Mouse (Mus musculus) ovary, postnatal 10 days (tissue): ENCODE data around the gene Lim2.
"Not testable (repeated sequence)": the region's sequence is repeated elsewhere in the genome, so short reads cannot be mapped to it uniquely, and the experiment has no call there.

Source experiments
- DNase-seq: peaks from one replicate; pipeline ENCODE4 v3.0.0; 2022; ENCODE audit warnings: low spot score

The Lim2 gene

DNA sequence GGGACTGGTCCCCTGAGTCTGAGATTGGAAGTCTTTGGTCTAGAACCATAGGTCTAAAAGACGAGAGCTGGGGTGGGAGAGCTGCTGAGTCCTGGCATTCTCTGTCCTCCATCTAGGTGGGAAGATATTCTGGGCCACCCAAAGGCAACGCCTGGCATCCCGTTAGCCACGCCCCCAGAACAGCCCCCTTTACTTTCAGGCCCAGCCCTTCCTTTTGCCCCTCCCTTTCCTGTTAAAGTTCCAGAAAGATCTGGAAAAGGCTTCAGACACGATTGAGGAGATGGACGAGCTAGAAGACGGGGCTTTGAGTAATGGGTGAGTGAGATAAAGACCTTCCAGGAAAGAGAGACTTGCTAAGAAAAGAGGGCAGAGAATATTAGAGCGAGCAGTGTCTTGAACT, at the start of gene Lim2:
Gene Lim2, plus strand, starts transcription at position 265 of the 400 bp plus-strand sequence.
- no peak for DNase-seq

DNA sequence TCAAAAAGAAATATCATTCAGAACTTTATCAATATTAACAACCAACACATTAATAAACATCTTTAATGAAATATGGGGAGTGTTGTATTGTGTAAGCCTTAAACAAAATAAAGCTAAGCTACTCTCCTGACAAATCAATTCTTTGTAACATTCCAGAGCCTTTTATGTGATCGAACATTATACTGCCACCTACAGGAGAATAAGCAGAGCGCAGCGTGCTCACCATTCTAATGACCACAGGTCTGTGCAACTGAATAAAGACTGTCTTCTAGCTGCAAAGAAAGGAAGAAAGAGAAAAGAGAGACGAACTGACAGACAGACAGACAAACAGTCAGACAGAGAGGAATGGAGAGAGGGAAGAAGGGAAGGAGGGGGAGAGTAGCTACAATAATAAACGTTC, 49.2 kb upstream of the Lim2 start:
- DNase-seq: no peak

DNA sequence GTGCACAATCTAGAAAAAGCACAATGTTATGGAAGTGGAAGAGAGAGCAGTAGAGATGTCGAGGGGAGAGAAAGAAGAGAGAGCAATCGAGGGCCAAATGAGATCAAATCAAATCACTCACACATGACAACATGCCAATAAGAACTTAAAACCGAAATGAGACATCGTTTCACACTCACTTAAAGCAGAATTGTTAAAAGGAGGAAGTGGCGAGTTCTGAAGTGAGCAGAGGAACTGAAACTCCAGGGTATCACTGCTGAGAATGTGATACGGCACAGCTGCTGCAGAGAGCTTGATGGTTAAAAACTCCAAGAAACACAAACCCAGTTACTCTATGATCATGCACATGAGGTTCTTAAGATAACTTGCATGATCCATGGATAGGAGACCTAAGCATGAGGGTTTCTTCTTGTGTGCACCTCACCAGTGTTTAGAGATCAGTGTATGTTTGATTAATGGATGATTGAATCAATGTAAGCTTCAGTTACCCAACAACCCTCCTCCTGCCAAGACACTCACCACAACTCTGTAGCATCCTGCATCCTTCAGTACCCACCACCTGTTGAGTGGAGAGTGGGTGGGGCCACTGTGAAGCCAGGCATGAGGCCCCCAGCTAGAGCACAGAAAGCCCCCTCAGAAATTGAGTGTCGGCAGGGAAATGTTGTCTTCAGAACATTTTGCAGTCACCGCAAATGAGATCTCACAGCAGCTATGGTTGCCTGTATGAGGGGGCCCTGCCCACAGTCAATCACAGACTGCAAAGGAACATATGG, 34.9 kb upstream of the Lim2 start:
- DNase-seq: no peak

DNA sequence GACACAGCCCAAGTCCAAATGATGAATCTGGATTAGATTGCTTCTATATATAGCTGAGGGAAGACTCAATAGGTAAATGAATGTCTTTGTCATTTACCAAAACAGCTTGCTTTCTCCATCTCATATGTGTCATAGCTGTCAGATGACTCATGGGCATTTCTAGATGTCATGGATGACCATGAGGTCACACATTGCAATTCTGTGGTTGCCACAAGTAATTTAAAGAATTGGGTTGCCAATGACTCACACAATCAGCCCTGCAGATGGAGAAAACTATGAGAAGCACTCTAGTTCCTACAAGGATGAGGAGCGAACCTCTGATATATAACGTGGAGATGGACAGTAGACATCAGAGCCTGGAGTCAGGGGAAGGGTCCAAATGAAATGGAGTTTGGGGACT, 28.0 kb upstream of the Lim2 start:
- DNase-seq: no peak

DNA sequence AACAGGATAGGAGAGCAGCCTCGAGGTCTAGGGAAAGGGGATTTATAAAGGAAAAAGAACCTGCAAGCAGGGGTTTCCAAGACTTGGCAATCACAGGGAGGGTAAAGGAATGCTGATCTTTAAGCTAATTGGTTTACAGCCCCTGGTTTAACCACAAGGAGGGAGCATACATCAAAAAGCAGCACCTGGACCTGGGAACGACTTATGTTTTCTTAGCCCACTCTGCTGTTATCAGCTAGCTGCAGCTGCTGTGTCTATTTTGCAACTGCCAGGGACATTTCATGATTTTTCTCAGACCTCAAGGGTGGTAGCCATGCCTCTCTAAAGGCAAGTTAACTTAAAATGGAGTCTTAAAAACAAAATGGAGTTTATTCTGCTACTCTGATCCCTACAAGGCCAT, 24.8 kb upstream of the Lim2 start:
- DNase-seq: no peak

DNA sequence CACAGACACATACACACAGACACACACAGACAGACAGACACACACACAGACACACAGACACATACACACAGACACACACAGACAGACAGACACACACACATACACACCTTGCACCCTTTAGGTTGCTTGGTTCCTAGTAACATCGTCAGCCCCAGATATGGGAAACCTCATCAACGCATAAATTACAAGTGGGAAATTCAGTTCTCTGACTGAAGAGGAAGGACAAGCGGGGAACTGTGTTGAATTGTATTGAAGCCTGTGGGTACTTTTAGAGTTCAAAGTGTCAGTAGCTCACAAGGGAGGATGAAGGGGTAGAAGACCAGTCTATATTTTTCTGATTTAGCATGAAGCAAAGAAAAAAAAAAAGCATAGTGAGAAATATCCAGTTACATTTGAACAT, 19.9 kb upstream of the Lim2 start:
- DNase-seq: no peak

DNA sequence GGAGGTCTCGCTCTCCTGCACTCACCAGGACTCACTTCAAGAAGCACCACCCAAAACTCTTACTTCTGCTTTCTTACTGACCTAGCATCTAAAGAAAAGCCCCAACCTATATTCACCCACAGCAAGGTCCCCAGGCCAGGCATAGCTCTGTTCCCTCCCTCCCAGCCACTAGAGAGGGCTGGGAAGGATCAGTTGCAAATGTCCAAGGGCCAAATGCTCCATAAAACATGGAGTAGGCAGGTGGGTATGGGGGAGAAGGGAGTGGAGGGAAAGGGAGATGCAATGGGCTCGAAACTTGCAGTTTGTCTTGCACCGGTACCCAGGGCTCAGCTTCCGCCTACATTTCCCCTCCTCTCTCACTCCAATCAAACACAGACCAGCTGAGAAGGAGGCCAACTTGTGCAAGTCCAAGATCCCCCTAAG, 19.3 kb upstream of the Lim2 start, which contains the start of gene Siglecg:
Gene Siglecg, plus strand, starts transcription at position 74 of the 423 bp plus-strand sequence.
- DNase-seq: no peak

DNA sequence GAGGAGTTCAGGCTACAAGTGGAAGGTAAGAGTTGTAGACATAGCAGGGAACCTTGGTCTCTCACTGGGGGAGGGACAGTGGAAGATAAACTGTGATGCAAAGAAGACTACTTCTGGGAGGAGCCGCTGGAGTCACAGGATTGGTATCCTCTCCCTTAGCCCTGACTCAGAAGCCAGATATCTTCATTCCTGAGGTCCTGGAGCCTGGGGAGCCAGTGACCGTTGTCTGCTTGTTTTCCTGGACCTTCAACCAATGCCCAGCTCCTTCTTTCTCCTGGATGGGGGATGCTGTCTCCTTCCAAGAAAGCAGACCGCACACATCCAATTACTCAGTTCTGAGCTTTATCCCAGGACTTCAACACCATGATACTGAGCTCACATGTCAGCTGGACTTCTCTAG, 18.4 kb upstream of the Lim2 start:
- no peak for DNase-seq

DNA sequence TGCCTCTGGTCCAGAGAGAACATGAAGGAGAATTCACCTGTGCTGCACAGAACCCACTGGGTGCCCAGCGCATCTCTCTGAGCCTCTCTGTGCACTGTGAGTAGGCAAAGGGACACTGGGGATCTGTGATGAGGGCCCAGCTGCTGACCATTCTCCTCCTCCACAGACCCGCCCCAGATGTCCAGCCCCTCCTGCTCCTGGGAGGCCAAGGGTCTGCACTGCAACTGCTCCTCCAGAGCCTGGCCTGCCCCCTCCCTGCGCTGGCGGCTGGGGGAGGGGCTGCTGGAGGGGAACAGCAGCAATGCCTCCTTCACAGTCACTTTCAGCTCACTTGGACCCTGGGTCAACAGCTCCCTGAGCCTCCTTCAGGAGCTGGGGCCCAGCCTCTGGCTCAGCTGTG, 15.7 kb upstream of the Lim2 start:
- DNase-seq: not testable (repeated sequence)

DNA sequence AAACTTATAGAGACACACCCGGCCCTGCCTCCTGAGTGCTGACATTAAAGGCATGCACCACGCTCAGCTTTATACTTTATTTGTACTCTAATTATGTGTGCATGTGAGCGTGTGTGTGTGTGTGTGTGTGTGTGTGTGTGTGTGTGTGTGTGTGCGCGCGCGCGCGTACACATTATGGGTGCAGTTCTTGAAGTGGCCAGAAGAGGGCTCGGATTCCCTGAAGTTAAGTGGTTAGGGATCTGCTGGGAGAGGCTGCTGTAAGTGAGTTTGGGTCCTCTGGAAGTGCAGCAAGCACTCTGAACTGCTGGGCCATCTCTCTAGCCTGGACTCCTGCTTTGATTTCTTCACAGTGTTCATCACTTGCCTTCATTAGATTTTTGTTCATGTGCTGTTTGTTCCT, 10.2 kb upstream of the Lim2 start:
- DNase-seq: no peak

DNA sequence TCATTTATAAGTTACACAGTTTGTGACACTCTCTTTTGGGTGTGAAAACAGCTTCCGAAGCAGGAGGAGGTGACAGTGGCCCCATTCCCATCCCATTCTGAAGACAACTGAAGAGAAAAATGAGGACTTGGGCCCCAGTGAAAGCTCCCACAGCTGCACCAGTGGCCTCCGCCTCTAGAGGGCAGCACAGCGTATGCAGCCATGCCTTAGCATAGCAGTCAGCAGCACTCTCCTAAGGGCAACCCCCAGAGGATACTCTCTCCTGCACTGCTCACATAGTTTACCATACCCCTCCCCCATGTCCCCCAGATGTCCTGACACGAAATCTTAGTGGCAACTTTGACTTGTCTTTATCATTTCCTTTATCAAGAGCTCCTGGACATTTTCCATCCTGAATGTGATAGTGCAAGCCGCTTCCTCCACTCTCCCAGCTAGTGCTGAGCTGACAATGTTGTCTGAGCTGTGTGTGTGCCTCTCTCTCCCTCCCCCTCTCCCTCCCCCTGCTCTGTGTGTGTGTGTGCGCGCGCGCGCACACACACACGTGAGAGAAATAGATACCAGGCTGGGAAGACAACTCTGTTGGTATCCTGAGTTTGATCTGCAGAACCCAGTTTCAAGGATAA, 4.4 kb upstream of the Lim2 start:
- peak; percentile 79 for DNase-seq

DNA sequence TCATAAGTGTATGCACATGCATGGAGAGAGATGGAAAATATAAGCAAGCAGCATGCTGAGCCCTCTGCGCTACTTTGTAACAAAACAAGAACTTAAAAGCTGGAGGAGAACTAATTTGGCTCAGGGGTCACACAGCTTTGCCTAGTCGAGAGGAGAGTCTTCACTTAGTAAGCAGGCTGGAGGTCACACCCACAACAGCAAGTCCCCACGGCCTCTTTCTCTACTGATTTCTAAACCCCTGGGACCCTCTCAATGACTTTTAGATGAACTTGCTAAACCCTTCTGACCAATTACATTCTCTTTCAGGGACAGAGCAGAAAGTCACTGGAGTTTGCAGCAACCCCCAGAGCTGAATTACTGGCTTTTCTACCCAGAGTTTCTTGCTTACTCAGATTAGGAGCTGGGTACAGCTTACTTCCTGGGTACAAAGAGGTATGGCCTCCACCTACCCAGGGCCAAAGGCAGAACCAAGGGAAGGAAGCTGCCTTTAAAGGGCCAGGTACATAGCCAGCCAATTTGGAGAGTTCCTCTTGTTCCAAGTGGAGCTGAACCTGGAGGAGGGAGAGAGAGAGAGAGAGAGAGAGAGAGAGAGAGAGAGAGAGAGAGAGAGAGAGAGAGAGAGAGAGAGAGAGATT, 3.4 kb upstream of the Lim2 start:
- no peak for DNase-seq

DNA sequence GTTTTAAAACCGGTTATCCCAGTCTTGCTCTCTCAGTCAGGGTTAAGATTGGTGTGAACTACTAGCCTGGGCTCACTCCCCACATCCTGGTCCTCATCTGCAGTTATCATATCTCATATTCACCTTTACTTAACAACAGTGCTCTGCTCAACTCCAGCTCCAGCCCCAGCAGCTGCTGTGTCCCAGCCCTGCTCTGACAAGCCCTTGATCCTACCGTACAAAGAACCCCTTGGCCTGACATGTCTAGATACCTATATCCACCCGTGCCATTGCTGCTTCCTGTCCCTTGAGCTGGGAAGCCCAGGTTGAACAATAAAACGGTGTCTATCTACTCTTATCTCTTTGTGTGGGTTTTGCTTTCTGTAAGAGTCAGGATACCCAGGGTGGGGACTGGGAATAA, 2.0 kb downstream of the Lim2 start:
- no peak for DNase-seq

DNA sequence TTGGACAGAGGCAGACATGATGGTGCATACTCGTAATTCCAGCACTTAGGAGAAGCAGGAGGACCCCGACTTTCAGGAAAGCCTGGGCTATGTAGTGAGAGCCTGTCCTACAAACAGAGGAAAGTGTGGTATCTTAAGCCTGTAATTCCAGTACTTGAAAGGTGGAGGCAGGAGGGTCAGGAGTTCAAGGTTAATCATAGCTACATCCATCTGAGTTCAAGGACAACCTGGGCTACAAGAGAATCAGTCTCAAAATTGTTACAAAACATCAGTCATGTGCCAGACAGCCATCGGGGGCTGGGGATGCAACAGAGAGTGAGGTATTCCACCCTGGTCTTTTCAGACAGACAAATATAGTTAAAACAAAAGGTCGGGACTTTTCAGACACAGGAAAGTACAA, 5.4 kb downstream of the Lim2 start:
- DNase-seq: no peak

DNA sequence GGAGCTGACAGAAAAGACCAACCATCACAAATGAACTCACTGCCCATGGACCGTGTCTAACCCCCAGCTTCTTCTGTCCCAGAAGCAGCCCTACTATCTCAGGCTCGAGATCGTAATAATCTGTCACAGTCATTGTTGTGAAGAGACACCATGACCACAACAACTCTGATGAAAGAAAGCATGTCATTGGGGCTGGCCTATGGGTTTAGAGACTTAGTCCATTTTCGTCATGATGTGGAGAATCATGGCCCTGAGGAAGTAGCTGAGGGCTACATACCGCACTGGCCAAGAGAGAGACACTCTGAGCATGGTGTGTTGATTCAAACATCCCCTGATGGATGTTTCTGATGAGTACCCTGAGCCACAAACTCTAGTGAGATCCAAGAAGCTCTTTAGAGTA, 7.2 kb downstream of the Lim2 start:
- no peak for DNase-seq

DNA sequence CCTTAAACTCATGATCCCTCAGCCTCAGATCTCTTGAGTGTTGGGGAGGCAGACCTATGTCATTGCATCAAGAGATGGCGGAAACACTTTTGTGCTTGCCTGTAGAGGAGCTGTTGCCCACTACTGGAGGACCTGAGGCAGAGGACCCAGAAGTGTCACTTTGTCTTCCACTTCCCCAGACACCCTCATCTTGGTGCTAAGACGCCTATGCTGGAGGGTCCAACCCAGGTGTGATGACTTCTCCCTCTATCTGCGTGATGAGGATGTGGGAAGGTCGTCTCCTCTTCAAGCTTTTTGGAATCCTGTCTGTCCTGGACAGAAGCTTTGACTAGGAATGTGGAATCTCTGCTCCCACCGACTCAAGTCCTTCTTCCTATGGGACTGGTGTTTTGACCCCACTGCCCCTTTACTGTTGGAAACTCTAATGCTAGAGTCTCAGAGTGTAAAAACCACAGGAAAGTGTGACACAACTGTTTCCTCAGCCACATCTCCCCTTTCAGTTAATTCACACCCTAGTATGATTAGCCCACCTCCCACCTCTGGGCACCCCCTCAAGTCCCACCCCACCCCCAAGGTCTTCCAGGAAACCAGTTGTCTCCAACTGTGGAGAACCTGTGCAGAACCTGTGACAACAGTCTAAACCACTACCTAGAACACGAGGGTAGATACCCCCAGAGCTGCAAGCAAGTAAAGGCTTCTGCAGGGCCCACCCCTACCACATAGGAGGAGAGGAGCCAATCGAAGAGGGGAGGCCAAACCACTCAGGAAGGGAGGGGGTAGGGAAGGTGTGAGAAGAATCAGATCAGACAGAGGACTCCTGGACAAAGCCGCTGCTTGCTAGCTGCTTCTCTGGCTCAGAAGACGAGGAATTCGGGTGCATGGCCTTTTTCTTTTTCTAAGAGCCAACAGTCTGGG, 9.1 kb downstream of the Lim2 start, which contains the start of gene Nkg7:
Gene Nkg7, plus strand, starts transcription at position 733 of the 915 bp plus-strand sequence.
- no peak for DNase-seq

DNA sequence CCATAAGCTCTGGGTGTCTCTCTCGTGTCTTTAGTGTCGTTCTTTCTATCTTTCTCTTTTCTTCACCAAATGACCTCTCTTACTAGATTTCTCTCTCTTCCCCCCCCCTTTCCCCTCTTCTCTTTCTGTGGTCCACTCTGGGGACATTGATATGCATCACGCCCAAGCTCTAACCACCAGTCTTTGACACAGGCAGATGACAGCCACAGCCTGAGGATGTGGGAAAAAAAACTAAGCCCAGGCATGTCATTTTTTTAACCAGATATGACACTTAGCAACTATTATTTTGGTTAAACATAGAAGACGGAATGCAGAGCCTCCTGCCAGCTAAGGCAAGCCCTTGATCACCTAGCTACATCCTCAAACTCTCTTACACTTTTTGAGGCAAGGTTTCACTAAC, 11.1 kb downstream of the Lim2 start:
- no peak for DNase-seq

DNA sequence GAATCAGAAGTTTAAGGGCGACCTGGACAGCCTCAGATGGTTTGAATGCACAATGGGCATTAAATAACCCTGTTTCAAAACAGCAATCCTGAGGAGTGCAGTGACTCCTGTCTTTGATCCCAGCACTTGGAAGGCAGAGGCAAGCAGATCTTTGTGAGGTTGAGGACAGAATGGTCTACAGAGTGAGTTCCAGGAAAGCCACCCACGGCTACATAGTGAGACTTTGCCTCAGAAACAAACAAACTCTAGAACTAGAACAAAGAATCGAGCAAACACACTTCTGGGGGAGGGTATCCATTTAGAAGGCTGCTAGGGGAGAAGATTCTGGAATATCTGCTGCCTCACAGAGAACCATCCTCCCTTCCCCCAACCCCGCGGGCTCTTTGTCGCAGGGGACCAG, 13.0 kb downstream of the Lim2 start, which contains the start of gene Cldnd2:
Gene Cldnd2, plus strand, starts transcription at position 301 of the 400 bp plus-strand sequence.
- DNase-seq: no peak

DNA sequence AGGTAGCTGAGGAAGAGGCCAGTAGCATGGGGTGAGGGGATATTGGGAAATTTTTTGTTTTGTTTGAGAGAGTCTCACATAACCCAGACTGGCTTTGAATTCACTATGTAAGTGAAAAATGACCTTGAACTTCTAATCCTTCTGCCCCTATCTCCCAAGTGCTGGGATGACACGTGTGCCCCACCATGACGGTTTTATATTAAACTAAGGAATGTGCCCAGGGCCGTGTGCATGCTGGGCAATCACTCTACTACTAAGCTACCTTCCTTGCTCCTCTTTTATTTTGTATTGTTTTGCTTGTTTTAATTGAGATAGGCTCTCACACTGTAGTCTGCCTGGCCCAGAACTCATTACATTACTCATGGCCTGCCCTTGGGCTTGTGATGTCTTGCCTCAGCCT, 13.6 kb downstream of the Lim2 start:
- no peak for DNase-seq

DNA sequence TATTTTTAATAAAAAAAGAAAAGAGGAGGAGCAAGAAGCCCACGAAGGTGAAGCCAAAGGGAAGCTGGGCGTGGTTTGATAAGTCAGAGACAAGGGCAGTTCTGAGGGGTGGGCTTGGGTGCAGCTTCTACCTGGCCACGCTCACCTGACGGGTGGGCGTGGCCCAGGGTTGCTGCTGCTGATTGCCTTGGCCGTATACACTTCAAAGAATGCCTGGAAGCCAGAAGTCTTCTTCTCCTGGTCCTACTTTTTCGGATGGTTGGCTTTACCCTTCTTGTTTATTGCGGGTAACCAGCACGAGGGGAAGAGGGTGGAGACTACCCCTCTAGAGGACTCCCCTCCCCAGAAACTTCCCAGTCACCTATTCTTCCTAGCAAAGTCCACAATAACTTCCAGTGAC, 15.2 kb downstream of the Lim2 start:
- DNase-seq: no peak

DNA sequence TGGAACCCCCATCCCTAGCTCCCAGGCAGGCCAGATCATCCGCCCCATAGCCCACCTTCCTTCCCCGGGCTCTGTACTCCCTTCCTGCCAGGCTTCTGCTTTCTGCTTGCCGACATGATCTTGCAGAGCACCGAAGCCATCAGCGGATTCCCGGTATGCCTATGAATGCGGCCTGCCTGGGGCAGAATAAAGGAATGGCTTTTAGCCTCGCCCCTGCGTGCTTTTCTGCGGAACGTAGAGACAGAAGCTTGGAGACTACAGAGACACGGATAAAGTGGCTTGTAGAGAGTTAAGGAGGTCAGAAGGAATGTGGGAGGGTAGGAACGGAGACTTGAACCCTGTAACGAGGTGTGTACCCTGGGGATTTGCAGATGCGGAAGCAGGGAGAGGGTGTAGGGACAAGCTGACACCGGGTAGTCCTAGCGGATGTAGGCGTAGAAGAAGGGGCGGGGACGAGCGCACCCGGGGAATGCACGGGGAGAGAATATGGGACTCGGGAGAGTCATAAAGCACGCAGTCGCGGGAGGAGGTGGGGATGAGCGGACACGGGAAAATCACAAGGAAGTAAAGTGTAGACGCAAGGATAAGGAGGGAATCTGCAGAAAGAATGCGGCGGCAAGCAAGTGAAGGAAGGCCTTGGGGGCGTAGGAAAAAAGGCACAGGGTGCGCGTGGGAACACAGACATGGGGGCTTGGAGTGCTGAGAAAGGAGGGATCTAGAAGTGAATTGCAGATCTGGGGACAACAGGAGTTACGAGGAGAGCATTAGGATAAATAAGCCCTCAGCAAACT, 15.9 kb downstream of the Lim2 start:
- DNase-seq: peak; percentile 66
